Mouse (Mus musculus) lung, adult 2 months (tissue): ENCODE results near the gene Tnrc6c.

Experiments
- CTCF ChIP-seq: fragments of 200-500 bp; IDR thresholded peaks from 2 replicates; pipeline ENCODE4 v1.5.1; 2011; ENCODE audit warnings: mild to moderate bottlenecking, low read length, control low read depth; ENCODE audit not compliant: insufficient read depth
- POLR2A ChIP-seq: fragments of 200-500 bp; IDR thresholded peaks from 2 replicates; pipeline ENCODE4 v1.6.1; 2011; ENCODE audit warnings: low read depth, mild to moderate bottlenecking, control low read depth, low read length, borderline replicate concordance; ENCODE audit errors: extremely low read depth

DNA sequence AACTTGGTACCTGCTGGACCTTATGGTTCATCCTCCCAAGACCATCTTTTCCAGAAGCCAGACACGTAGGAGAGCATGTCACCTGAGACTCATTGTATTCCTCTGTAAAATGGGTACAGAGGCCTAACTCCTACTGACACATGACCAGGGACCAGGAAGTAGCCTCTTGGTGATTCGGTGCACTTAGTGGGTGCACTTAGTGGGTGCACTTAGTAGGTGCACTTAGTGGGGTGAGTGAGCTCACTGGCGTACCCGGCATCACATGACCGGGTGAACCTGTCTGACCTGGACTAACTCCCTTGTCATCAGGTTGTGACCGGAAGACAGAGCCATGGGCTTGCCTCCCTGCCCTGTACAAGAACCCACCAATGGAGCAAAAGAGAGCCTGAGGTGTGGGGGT is 152.7 kb downstream of the Tnrc6c start:
- TF ChIP-seq CTCF: no peak
- no peak for TF ChIP-seq POLR2A
